Mouse (Mus musculus): ENCODE results near the gene Hadh. TPM values are rescaled to one million over a fixed set of nuclear protein-coding genes. Genes with fewer than 3 reads are reported as not detected.

Hadh gene
- polyA plus RNA-seq, 1 experiment from 2014 or later, result 18.4 TPM

DNA sequence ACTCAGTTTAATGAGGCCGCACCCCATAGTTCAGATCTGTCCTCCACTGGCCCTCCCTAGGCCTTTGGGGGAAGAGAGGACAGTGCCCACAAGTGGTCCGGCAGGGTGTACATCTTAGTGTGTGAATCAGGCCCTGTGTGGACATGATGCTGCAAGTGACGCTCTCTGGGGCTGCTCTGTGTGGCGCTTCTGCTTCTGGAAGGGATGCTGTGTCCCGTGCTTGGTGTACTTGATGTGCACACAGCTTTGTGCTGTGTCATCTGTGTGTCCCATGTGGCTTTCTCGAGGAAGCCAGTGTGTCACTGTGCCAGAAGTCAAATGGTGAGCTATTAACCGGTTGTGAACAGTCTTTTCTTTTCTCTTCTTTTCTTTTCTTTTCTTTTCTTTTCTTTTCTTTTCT is 80.4 kb downstream of the Hadh start:
- 74% methylated on average over 7 of the region's 7 CpGs for WGBS
- Histone ChIP-seq H3K9ac (replicated peaks; ENCODE audit: low read depth, low read length) (no peak overlapping the region), H3K4me2 (ENCODE audit: low read depth, low read length) (no peak overlapping the region), H3K4me1 (ENCODE audit: control insufficient read depth, insufficient read depth, low read length) (no peaks in the 10 kb centered on the region), H3K27ac (ENCODE audit: low read depth, low read length) (no peak overlapping the region), H3K27me3 (ENCODE audit: control insufficient read depth, insufficient read depth, low read length) (no peaks in the 10 kb centered on the region), H3K9me3 (ENCODE audit: control insufficient read depth, low read length) (no peaks in the 10 kb centered on the region), H3K36me3 (ENCODE audit: control insufficient read depth, insufficient read depth, low read length) (no peaks in the 10 kb centered on the region), H3K4me3 (ENCODE audit: low read depth, low read length) (no peak overlapping the region)
- ATAC-seq (ENCODE audit: low read depth), result no peak

DNA sequence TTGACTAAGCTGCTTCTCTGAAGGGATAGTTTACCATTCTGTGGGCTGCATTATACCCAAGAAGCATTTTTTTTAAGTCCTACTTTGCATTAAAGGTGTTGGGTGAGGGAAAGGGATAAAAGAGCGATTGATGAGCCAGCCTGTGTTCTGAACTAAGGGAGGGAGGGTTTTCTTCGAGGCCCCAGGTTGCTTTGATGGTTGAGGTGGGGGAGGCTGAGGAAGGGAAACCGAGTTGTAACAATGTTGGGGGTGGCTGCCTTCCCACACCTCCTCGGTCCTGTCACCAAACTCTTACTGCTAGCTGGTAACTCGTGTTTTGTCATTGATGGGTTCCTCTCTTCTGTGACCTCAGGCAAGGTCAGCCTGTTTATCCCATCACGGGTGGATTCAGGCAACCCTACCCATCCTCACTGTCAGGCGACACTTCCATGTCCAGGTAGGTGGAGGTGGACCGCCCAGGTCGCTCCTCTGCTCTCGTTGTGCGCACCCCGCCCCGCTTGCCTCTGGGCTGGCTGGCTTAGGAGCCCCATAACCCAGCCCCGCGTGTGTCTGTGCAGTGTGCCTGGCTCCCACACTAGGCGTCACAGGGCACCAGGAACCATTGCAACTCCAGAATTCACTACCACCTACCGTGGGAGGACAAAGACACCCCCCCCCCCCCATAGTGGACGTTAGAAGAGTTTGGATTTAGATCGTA is 81.1 kb downstream of the Hadh start:
- Histone ChIP-seq H3K27me3 (ENCODE audit: control insufficient read depth, insufficient read depth, low read length) (no peaks in the 10 kb centered on the region), H3K36me3 (ENCODE audit: control insufficient read depth, insufficient read depth, low read length) (no peaks in the 10 kb centered on the region), H3K27ac (ENCODE audit: low read depth, low read length) (no peak overlapping the region), H3K4me2 (ENCODE audit: low read depth, low read length) (no peak overlapping the region), H3K4me1 (ENCODE audit: control insufficient read depth, insufficient read depth, low read length) (no peaks in the 10 kb centered on the region), H3K4me3 (ENCODE audit: low read depth, low read length) (no peak overlapping the region), H3K9ac (replicated peaks; ENCODE audit: low read depth, low read length) (no peak overlapping the region), H3K9me3 (ENCODE audit: control insufficient read depth, low read length) (no peaks in the 10 kb centered on the region)
- ATAC-seq (ENCODE audit: low read depth), result no peak
- 85% methylated on average over 19 of the region's 19 CpGs for WGBS

DNA sequence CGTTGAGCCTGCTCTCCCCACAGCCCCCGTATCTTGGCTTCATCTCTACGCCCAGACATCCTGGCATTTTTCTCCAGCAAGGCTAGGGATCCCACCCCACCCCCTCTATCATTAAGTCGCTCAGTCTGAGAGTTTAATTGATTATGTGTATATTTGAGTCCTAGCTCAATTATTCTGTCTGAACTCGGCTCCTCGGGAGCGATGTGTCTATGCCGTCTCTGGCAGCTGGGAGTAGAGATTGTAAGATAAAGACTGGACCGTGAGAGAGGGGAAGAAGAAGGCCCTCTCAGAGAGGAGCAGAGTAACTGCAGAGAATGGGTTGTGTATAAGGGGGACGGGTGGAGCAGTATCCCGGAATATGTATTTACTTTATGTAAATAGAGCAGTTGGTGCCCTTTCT is 81.7 kb downstream of the Hadh start:
- Histone ChIP-seq H3K9me3 (ENCODE audit: control insufficient read depth, low read length) (no peaks in the 10 kb centered on the region), H3K27me3 (ENCODE audit: control insufficient read depth, insufficient read depth, low read length) (no peaks in the 10 kb centered on the region), H3K4me1 (ENCODE audit: control insufficient read depth, insufficient read depth, low read length) (no peaks in the 10 kb centered on the region), H3K9ac (replicated peaks; ENCODE audit: low read depth, low read length) (no peak overlapping the region), H3K4me3 (ENCODE audit: low read depth, low read length) (no peak overlapping the region), H3K36me3 (ENCODE audit: control insufficient read depth, insufficient read depth, low read length) (no peaks in the 10 kb centered on the region), H3K27ac (ENCODE audit: low read depth, low read length) (no peak overlapping the region), H3K4me2 (ENCODE audit: low read depth, low read length) (no peak overlapping the region)
- ATAC-seq (ENCODE audit: low read depth), result no peak
- WGBS, result 77% methylated on average over 11 of the region's 11 CpGs

DNA sequence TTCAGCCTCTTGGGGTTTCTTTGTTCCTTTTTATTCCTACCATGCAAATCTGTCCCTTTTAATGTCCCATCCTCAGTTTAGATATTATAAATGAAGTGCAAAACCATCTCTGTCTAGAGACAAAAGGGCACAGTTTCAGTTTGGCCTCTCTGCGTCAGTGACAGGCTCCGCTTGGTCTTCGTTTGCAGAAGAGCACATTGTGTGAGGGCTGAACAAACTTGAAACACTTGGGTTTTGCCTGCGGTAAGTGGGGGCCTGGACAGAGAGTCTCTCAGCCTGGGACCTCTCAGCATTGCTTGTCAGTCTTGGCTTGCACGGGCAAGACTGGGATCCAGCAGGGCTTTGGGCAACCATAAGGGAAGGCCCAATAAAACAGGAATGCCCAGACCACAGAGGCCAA is 85.7 kb downstream of the Hadh start:
- H3K27ac ChIP-seq (ENCODE audit: low read depth, low read length), result no peak overlapping the region
- no peaks in the 10 kb centered on the region for H3K27me3 ChIP-seq (ENCODE audit: control insufficient read depth, insufficient read depth, low read length)
- H3K36me3 ChIP-seq (ENCODE audit: control insufficient read depth, insufficient read depth, low read length), result no peaks in the 10 kb centered on the region
- H3K4me1 ChIP-seq (ENCODE audit: control insufficient read depth, insufficient read depth, low read length), result no peaks in the 10 kb centered on the region
- H3K4me3 ChIP-seq (ENCODE audit: low read depth, low read length), result no peak overlapping the region
- no peak overlapping the region for H3K9ac ChIP-seq (replicated peaks; ENCODE audit: low read depth, low read length)
- ATAC-seq (ENCODE audit: low read depth), result no peak
- H3K4me2 ChIP-seq (ENCODE audit: low read depth, low read length), result no peak overlapping the region
- no peaks in the 10 kb centered on the region for H3K9me3 ChIP-seq (ENCODE audit: control insufficient read depth, low read length)
- 80% methylated on average over 5 of the region's 5 CpGs for WGBS

Other genes with a start within 250 kb of the Hadh start
- gene Lef1, start 161.6 kb downstream of the Hadh start, polyA plus RNA-seq (2014; fragmentation: Nextera tagmentation; extraction: Ambion mirVana), result 3.7 and 9.1 TPM in 2 replicates
- 9.0 and 9.4 TPM in 2 replicates for gene Cyp2u1, start 31.1 kb upstream of the Hadh start, polyA plus RNA-seq (2014; fragmentation: Nextera tagmentation; extraction: Ambion mirVana)
- 1.6 and 1.8 TPM in 2 replicates for gene Sgms2, start 219.3 kb upstream of the Hadh start, polyA plus RNA-seq (2014; fragmentation: Nextera tagmentation; extraction: Ambion mirVana)

Measured in neural tube, embryonic 14.5 days (tissue).